Mouse (Mus musculus): ENCODE measurements around the gene Tuba1b. TPM values are rescaled to one million over a fixed set of nuclear protein-coding genes. Genes with fewer than 3 reads are reported as not detected.

The Tuba1b gene
- polyA plus RNA-seq, 1 experiment from 2014 or later = 2,216 TPM

DNA sequence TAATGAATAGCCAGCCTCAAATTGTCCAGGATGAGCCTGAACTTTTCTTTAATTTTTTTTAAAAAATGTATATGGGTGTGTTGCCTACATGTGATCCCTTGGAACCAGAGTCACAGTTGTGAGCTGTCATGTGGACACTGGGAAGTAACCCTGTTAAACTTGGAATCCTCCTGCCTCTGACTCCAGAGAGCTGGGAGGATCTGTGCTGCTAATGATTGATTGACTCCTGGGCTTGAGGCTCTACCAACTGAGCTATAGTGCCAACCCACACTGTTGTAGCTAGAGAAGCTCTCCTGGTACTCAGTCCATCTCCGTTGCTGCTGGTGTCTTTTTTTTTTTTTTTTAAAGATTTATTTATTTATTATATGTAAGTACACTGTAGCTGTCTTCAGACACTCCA lies 50.3 kb downstream of the Tuba1b start:
- Histone ChIP-seq H3K4me3 (ENCODE audit: low read depth, low read length) (no peak overlapping the region), H3K27me3 (ENCODE audit: insufficient read depth, low read length) (no peaks in the 10 kb centered on the region), H3K27ac (ENCODE audit: low read depth) (no peak overlapping the region), H3K4me2 (no peak overlapping the region), H3K9me3 (ENCODE audit: low read depth, low read length) (no peaks in the 10 kb centered on the region), H3K4me1 (ENCODE audit: insufficient read depth) (no peaks in the 10 kb centered on the region), H3K36me3 (ENCODE audit: insufficient read depth) (no peaks in the 10 kb centered on the region), H3K9ac (no peak overlapping the region)
- ATAC-seq (ENCODE audit: insufficient read depth) = no peak
- WGBS = 55% methylated on average over 1 of the region's 1 CpGs
- TF ChIP-seq CTCF (IDR thresholded peaks at IDR 0.05; ENCODE audit: low read depth) = no peak
- DNase-seq = no peak

DNA sequence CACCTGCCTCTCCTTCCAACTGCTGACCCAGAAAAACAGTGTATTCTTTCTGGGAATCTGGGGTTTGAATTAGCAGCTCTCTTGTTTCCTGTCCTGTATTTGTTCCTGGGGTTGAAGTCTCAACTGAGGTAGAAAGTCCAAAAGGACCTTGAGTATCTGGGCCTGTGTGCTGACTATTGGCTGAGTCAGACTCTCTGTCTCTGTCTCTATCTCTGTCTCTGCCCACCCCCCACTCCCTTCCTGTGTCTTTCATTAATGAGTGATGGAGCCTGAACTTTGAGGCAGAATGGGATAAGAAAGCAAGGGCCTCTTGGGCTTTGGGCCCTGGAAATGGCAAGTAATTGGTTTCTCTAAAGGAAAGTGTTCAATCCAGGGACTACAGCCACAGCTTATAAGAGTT lies 50.7 kb downstream of the Tuba1b start:
- no peaks in the 10 kb centered on the region for H3K9me3 ChIP-seq (ENCODE audit: low read depth, low read length)
- no peaks in the 10 kb centered on the region for H3K36me3 ChIP-seq (ENCODE audit: insufficient read depth)
- ATAC-seq (ENCODE audit: insufficient read depth) (no peak), DNase-seq (no peak)
- H3K27ac ChIP-seq (ENCODE audit: low read depth) = no peak overlapping the region
- H3K9ac ChIP-seq = no peak overlapping the region
- H3K4me3 ChIP-seq (ENCODE audit: low read depth, low read length) = no peak overlapping the region
- no peaks in the 10 kb centered on the region for H3K27me3 ChIP-seq (ENCODE audit: insufficient read depth, low read length)
- no peak for TF ChIP-seq CTCF (IDR thresholded peaks at IDR 0.05; ENCODE audit: low read depth)
- H3K4me1 ChIP-seq (ENCODE audit: insufficient read depth) = no peaks in the 10 kb centered on the region
- no peak overlapping the region for H3K4me2 ChIP-seq

DNA sequence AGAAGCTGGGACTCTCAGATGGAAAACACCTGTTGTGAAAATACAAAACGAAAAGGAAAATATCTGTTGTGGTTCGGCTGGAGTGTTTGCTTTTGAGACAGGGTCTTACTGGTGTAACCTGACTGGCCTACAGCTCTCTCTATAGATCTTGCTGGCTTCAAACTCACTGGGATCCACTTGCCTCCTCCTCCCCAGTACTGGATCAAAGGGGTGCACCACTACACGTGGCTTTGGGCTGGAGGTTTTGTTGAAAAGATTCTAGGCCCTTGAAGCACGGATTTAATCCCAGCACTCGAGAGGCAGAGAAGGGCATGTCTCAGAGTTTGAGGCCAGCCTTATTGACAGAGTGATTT lies 52.7 kb downstream of the Tuba1b start:
- ATAC-seq (ENCODE audit: insufficient read depth) = peak; percentile 45
- 8% methylated on average over 5 of the region's 5 CpGs for WGBS
- Histone ChIP-seq H3K4me3 (ENCODE audit: low read depth, low read length) (peak overlapping the region; percentile 65), H3K4me1 (ENCODE audit: insufficient read depth) (no peaks in the 10 kb centered on the region), H3K4me2 (peak overlapping the region; percentile 92), H3K27me3 (ENCODE audit: insufficient read depth, low read length) (no peaks in the 10 kb centered on the region), H3K36me3 (ENCODE audit: insufficient read depth) (no peaks in the 10 kb centered on the region), H3K27ac (ENCODE audit: low read depth) (0 out of 2 replicates have a peak overlapping the region, but pooled peaks have one; percentile 33), H3K9me3 (ENCODE audit: low read depth, low read length) (no peaks in the 10 kb centered on the region), H3K9ac (peak overlapping the region; percentile 27; the same call in 1 of the 2 replicates)
- DNase-seq = no peak
- TF ChIP-seq CTCF (IDR thresholded peaks at IDR 0.05; ENCODE audit: low read depth) = no peak

Other genes starting within 250 kb of the Tuba1b start
- gene Ccdc65, start 226.4 kb downstream of the Tuba1b start, polyA plus RNA-seq (2014; fragmentation: Nextera tagmentation; extraction: Ambion mirVana) = 0.28 and 1.1 TPM in 2 replicates
- 29.7 and 32.9 TPM in 2 replicates for gene Fkbp11, start 206.4 kb downstream of the Tuba1b start, polyA plus RNA-seq (2014; fragmentation: Nextera tagmentation; extraction: Ambion mirVana)
- gene Arf3, start 171.4 kb downstream of the Tuba1b start, polyA plus RNA-seq (2014; fragmentation: Nextera tagmentation; extraction: Ambion mirVana) = 35.4 and 42.5 TPM in 2 replicates
- gene Wnt10b, start 156.4 kb downstream of the Tuba1b start, polyA plus RNA-seq (2014; fragmentation: Nextera tagmentation; extraction: Ambion mirVana) = 0.11 TPM in 1 of 2 replicates, not detected in the other
- gene Wnt1, start 144.7 kb downstream of the Tuba1b start, polyA plus RNA-seq (2014; fragmentation: Nextera tagmentation; extraction: Ambion mirVana) = not detected in 2 replicates
- 0.04 and 0.12 TPM in 2 replicates for gene Ddn, start 125.1 kb downstream of the Tuba1b start, polyA plus RNA-seq (2014; fragmentation: Nextera tagmentation; extraction: Ambion mirVana)
- 93.4 and 93.7 TPM in 2 replicates for gene Prkag1, start 103.0 kb downstream of the Tuba1b start, polyA plus RNA-seq (2014; fragmentation: Nextera tagmentation; extraction: Ambion mirVana)
- gene Kmt2d, start 63.4 kb downstream of the Tuba1b start, polyA plus RNA-seq (2014; fragmentation: Nextera tagmentation; extraction: Ambion mirVana) = 17.1 and 19.3 TPM in 2 replicates
- gene Rhebl1, start 40.0 kb downstream of the Tuba1b start, polyA plus RNA-seq (2014; fragmentation: Nextera tagmentation; extraction: Ambion mirVana) = 8.5 and 9.5 TPM in 2 replicates
- 1.0 and 1.3 TPM in 2 replicates for gene Dhh, start 36.0 kb downstream of the Tuba1b start, polyA plus RNA-seq (2014; fragmentation: Nextera tagmentation; extraction: Ambion mirVana)
- gene Lmbr1l, start 16.3 kb downstream of the Tuba1b start, polyA plus RNA-seq (2014; fragmentation: Nextera tagmentation; extraction: Ambion mirVana) = 4.5 and 5.5 TPM in 2 replicates
- gene Gm49450, start 19.0 kb upstream of the Tuba1b start, polyA plus RNA-seq (2014; fragmentation: Nextera tagmentation; extraction: Ambion mirVana) = not detected in 2 replicates
- 1,129 and 1,167 TPM in 2 replicates for gene Tuba1a, start 19.1 kb upstream of the Tuba1b start, polyA plus RNA-seq (2014; fragmentation: Nextera tagmentation; extraction: Ambion mirVana)
- 224 and 232 TPM in 2 replicates for gene Tuba1c, start 95.3 kb upstream of the Tuba1b start, polyA plus RNA-seq (2014; fragmentation: Nextera tagmentation; extraction: Ambion mirVana)
- gene Prph, start 120.6 kb upstream of the Tuba1b start, polyA plus RNA-seq (2014; fragmentation: Nextera tagmentation; extraction: Ambion mirVana) = 0.91 and 1.8 TPM in 2 replicates
- 33.4 and 35.1 TPM in 2 replicates for gene Troap, start 140.0 kb upstream of the Tuba1b start, polyA plus RNA-seq (2014; fragmentation: Nextera tagmentation; extraction: Ambion mirVana)
- gene C1ql4, start 153.3 kb upstream of the Tuba1b start, polyA plus RNA-seq (2014; fragmentation: Nextera tagmentation; extraction: Ambion mirVana) = not detected in 2 replicates
- gene Dnajc22, start 158.6 kb upstream of the Tuba1b start, polyA plus RNA-seq (2014; fragmentation: Nextera tagmentation; extraction: Ambion mirVana) = 0.42 and 0.78 TPM in 2 replicates
- gene Spats2, start 191.4 kb upstream of the Tuba1b start, polyA plus RNA-seq (2014; fragmentation: Nextera tagmentation; extraction: Ambion mirVana) = 39.7 and 39.8 TPM in 2 replicates